Mouse (Mus musculus): ENCODE measurements around the gene Pdia4.
"Not testable (repeated sequence)": the region's sequence is repeated elsewhere in the genome, so short reads cannot be mapped to it uniquely, and the experiment has no call there.

GRCm38 (mm10) chr6:47768520-47768919 lies 44.7 kb downstream of the Pdia4 start:
- TF ChIP-seq USF1, CEBPB (IDR thresholded peaks at IDR 0.05; ENCODE audit: low read depth): not testable (repeated sequence)
